Mouse (Mus musculus) limb, embryonic 14.5 days (tissue): Measurements from ENCODE around the gene Rnf220. TPM values are rescaled to one million over a fixed set of nuclear protein-coding genes. Genes with fewer than 3 reads are reported as not detected.
A peak's percentile ranks its signal among the peaks of the same experiment; 100 is the strongest.
"Not testable (repeated sequence)": the region's sequence is repeated elsewhere in the genome, so short reads cannot be mapped to it uniquely, and the experiment has no call there.

Experiments used
- ATAC-seq: fragments of 200-750 bp; cut with Nextera tagmentation; 2 replicates; pipeline ENCODE4 v1.8.0; 2017; ENCODE audit warnings: low read depth, moderate number of reproducible peaks, moderate TSS enrichment; ENCODE audit not compliant: low FRiP score
- DNase-seq: peaks from one replicate; pipeline ENCODE4 v3.0.0-alpha.2; 2015; ENCODE audit warnings: low spot score
- H3K27ac ChIP-seq: fragments of 300-500 bp; sonication (generic); replicated peaks from 2 replicates; pipeline ENCODE4 v1.5.1; 2014; ENCODE audit warnings: low read depth, mild to moderate bottlenecking, low read length, moderate library complexity, mixed read lengths
- H3K27me3 ChIP-seq: fragments of 300-500 bp; sonication (generic); 2 replicates; pipeline ENCODE4 v1.6.1; 2014; ENCODE audit warnings: low read length, mixed read lengths; ENCODE audit not compliant: control insufficient read depth, insufficient read depth
- H3K36me3 ChIP-seq: fragments of 300-500 bp; sonication (generic); 2 replicates; pipeline ENCODE4 v1.6.1; 2014; ENCODE audit warnings: mild to moderate bottlenecking, low read length, moderate library complexity, mixed read lengths; ENCODE audit not compliant: control insufficient read depth, insufficient read depth
- H3K4me1 ChIP-seq: fragments of 300-500 bp; sonication (generic); 2 replicates; pipeline ENCODE4 v1.6.1; 2014; ENCODE audit warnings: antibody characterized with exemption, low read length, mixed read lengths; ENCODE audit not compliant: control insufficient read depth, insufficient read depth
- H3K4me2 ChIP-seq: fragments of 300-500 bp; sonication (generic); replicated peaks from 2 replicates; pipeline ENCODE4 v1.6.1; 2014; ENCODE audit warnings: low read depth, mild to moderate bottlenecking, low read length, moderate library complexity; ENCODE audit not compliant: severe bottlenecking
- H3K4me3 ChIP-seq: fragments of 300-500 bp; sonication (generic); replicated peaks from 2 replicates; pipeline ENCODE4 v1.5.1; 2014; ENCODE audit warnings: low read length
- H3K9ac ChIP-seq: fragments of 300-500 bp; sonication (generic); 2 replicates; pipeline ENCODE4 v1.6.1; 2014; ENCODE audit warnings: mild to moderate bottlenecking, low read depth, low read length, moderate library complexity; ENCODE audit not compliant: severe bottlenecking
- H3K9me3 ChIP-seq: fragments of 300-500 bp; sonication (generic); 2 replicates; pipeline ENCODE4 v1.6.1; 2016; ENCODE audit warnings: low read length; ENCODE audit not compliant: control insufficient read depth
- POLR2A ChIP-seq: fragments of 200-500 bp; IDR thresholded peaks from 2 replicates; pipeline ENCODE4 v1.8.0; 2012; ENCODE audit warnings: inconsistent platforms, mild to moderate bottlenecking, moderate library complexity, borderline replicate concordance; ENCODE audit not compliant: insufficient read depth, insufficient read length; ENCODE audit errors: extremely low read depth
- WGBS: fragments of 180-500 bp; shearing (Covaris S2); extraction: QIAGEN DNeasy Blood & Tissue Kit; methylation state at CpG from one replicate; pipeline ENCODE4 v1.1.7; 2014; 5-methylcytosine and 5-hydroxymethylcytosine counted together
- polyA plus RNA-seq, 2 experiments: library from polyadenylated mRNA; depleted of rRNA in 1 of 2; stranded (reverse) in 1 of 2; unstranded in 1 of 2; fragments of >200 nt; fragmentation: Nextera tagmentation in 1 of 2; extraction: Ambion mirVana in 1 of 2; gene quantifications; 2 replicates each; pipeline versions ENCODE4 v1.2.1 to v1.2.3; 2012 to 2014

The Rnf220 gene
- polyA plus RNA-seq, 2 experiments: 72.8 to 126 TPM

DNA sequence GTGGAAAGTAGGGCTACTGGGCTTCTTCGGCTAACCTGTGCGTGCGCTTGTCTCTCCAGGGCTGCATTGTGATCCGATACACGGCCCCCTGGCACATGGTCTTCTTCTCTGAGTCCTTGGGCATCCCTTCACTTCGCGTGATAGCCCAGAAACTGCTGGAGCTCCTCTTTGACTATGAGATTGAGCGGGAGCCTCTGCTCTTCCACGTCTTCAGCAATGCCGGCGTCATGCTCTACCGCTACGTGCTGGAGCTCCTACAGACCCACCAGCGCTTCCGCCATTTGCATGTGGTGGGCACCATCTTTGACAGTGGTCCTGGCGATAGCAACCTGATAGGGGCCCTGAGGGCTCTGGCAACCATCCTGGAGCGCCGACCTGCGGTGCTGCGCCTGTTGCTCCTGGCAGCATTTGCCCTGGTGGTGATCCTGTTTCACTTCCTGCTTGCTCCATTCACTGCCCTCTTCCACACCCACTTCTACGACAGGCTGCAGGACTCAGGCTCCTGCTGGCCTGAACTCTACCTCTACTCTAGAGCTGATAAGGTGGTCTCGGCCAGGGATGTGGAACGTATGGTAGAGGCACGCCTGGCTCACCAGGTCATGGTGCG, 228.9 kb downstream of the Rnf220 start:
- TF ChIP-seq POLR2A: no peak
- WGBS: 83% methylated on average over 25 of the region's 25 CpGs
- H3K4me3 ChIP-seq: no peak overlapping the region
- H3K4me2 ChIP-seq: no peak overlapping the region
- H3K9ac ChIP-seq: no peak overlapping the region
- no peak overlapping the region for H3K27ac ChIP-seq
- no peak for DNase-seq
- peaks cover 19% of the 10 kb centered on the region for H3K36me3 ChIP-seq
- peaks cover under 1% of the 10 kb centered on the region; the same call in 1 of the 2 replicates for H3K4me1 ChIP-seq
- no peak for ATAC-seq
- H3K27me3 ChIP-seq: no peaks in the 10 kb centered on the region
- H3K9me3 ChIP-seq: no peaks in the 10 kb centered on the region

DNA sequence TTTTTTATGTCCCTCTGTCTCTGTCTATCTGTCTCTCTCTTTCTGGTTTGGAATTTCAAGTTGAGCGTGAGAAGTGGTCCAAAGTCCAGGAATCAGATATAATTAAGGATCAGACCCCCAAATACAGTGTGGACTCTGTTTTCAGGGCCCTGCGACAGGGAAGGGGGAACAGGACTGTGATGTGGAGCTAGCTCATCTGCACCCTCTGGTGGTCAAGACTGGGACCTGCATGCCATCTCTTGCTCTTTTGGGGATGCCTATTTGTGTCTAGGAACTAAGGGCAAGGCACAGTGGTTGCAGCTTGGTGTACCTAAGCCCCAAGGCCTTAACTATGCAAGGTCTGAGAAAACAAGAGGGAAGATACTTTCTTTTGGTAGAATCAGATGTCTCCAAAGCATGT, 229.6 kb downstream of the Rnf220 start:
- no peak for TF ChIP-seq POLR2A
- H3K27ac ChIP-seq: no peak overlapping the region
- ATAC-seq: peak; percentile 53; the same call in 1 of the 2 replicates

DNA sequence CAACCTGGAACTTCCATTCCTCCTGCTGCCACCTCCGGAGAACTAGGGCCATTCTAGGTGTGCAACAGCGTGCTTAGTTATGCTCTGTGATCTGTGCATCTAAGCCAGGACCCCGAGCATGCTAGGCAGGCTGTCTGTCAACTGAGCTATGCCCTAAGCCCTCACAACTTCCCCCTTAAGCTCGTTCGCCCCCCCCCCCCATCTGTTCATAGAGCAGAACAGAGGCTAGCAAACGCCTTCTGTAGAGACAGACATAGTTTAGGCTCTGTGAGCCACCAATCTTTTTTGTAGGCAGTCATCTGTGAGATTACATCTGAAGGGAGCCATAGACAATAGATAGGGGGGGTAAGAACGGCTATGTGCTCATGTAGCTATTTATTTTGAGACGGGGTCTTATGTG, 233.9 kb downstream of the Rnf220 start:
- Histone ChIP-seq H3K9me3 (no peaks in the 10 kb centered on the region), H3K36me3 (no peaks in the 10 kb centered on the region), H3K27me3 (no peaks in the 10 kb centered on the region), H3K4me1 (no peaks in the 10 kb centered on the region), H3K9ac (no peak overlapping the region), H3K4me2 (no peak overlapping the region), H3K4me3 (no peak overlapping the region), H3K27ac (no peak overlapping the region)
- no peak for DNase-seq
- ATAC-seq: no peak
- no peak for TF ChIP-seq POLR2A
- WGBS: 68% methylated on average over 8 of the region's 8 CpGs

More for the DNA sequence above, 229.6 kb downstream of the Rnf220 start:
- Histone ChIP-seq H3K9ac (no peak overlapping the region), H3K27me3 (no peaks in the 10 kb centered on the region), H3K4me1 (no peaks in the 10 kb centered on the region), H3K36me3 (peaks cover 13% of the 10 kb centered on the region), H3K9me3 (no peaks in the 10 kb centered on the region), H3K4me2 (no peak overlapping the region), H3K4me3 (no peak overlapping the region)
- DNase-seq: peak; percentile 70
- 7% methylated on average over 2 of the region's 2 CpGs for WGBS

DNA sequence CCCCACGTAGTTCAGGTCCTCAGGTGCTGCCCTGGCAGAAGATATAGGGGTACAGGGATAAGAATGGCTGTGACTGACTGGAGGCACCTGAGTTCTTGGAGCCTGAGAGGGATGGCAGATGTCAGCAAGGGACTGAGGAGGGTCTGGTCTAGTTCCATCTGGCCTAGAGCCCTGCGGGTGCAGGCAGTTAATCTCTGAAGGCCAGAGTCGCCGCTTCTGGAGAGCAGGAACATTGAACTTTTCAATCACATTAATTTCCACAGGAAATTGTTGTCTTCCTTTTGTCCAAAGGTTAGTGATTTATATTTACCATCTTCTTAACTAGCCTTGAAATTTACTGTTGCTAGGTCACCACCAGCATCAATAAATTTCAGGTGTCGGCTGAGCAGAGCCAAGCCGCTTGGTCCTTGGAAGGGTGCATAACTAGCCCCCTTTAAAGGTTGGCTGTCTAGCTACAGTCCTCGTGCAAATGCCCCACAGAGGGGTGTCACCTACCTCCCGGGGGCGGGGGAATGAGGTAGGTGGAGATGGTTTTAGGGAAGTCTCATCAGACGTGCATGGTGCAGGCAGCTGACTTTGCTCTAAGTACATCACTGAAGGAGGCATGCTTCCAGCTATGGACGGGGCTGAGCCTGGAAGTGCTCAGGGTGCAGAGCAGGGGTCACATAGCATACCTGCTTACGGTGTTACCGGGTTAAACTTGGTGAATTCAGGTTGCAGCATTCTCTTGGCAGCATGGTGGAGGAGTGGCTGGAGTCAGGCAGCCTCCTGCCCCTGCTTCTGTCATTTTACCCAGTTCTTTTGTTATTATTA, 234.5 kb downstream of the Rnf220 start:
- Histone ChIP-seq H3K27ac (no peak overlapping the region), H3K9ac (no peak overlapping the region), H3K36me3 (no peaks in the 10 kb centered on the region), H3K4me2 (no peak overlapping the region), H3K4me1 (no peaks in the 10 kb centered on the region), H3K4me3 (no peak overlapping the region), H3K27me3 (no peaks in the 10 kb centered on the region), H3K9me3 (no peaks in the 10 kb centered on the region)
- DNase-seq: no peak
- WGBS: 37% methylated on average over 13 of the region's 13 CpGs
- no peak for ATAC-seq
- TF ChIP-seq POLR2A: no peak

DNA sequence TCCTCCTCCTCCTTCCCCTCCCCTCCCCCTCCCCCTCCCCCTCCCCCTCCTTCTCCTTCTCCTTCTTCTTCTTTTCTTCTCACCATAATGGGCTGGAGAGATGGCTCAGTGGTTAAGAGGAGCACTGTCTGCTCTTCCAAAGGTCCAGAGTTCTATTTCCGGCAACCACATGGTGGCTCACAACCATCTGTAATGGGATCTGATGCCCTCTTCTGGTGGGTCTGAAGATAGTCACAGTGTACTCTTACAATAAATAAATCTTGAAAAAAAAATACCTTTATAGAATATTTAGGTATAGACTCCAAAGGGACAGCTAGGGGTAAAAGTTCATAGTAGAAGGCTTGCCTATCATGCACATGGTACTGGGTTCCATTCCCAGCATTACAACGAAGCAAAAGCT, 235.6 kb downstream of the Rnf220 start:
- no peaks in the 10 kb centered on the region for H3K27me3 ChIP-seq
- no peak overlapping the region for H3K9ac ChIP-seq
- no peaks in the 10 kb centered on the region for H3K9me3 ChIP-seq
- H3K4me2 ChIP-seq: no peak overlapping the region
- no peak for TF ChIP-seq POLR2A
- H3K4me3 ChIP-seq: no peak overlapping the region
- ATAC-seq (no peak), DNase-seq (no peak)
- no peaks in the 10 kb centered on the region for H3K4me1 ChIP-seq
- 78% methylated on average over 2 of the region's 2 CpGs for WGBS
- no peak overlapping the region for H3K27ac ChIP-seq
- H3K36me3 ChIP-seq: no peaks in the 10 kb centered on the region

DNA sequence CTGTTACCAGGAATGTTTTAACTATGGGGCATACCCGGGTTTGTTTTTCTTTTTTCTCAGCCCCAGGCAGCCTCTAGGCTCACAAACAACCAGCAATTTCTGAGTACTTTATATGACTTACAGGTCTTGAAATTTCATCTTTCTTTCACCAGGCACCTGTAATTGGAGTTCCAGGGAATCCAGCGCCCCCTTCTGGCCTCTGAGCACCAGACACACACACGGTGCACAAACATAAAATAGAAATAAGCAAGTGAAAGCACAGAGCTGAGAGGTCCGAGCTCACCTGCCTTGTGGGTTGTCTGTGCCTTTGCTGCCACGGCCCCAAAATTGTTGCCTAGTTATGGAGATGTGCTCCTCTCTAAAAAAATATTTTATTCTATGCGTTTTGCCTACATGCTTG, 236.9 kb downstream of the Rnf220 start:
- H3K27ac ChIP-seq, H3K9ac ChIP-seq, H3K27me3 ChIP-seq, ATAC-seq, H3K4me2 ChIP-seq, H3K4me3 ChIP-seq, H3K36me3 ChIP-seq, DNase-seq, H3K9me3 ChIP-seq, H3K4me1 ChIP-seq: not testable (repeated sequence)
- whole genome bisulfite sequencing: 77% methylated on average over 6 of the region's 6 CpGs
